Mouse (Mus musculus) limb, embryonic 14.5 days (tissue): ENCODE measurements at regions not wholly inside any gene's neighbourhood (a gene's known extent, or its start where the extent isn't known, plus 50 kb on each side); places are given as distances from the start of the nearest gene placed in this dataset.

Source experiments
- ATAC-seq: fragments of 200-750 bp; cut with Nextera tagmentation; 2 replicates; pipeline ENCODE4 v1.8.0; 2017; ENCODE audit warnings: low read depth, moderate number of reproducible peaks, moderate TSS enrichment; ENCODE audit not compliant: low FRiP score
- DNase-seq: peaks from one replicate; pipeline ENCODE4 v3.0.0-alpha.2; 2015; ENCODE audit warnings: low spot score
- H3K27ac ChIP-seq: fragments of 300-500 bp; sonication (generic); replicated peaks from 2 replicates; pipeline ENCODE4 v1.5.1; 2014; ENCODE audit warnings: low read depth, mild to moderate bottlenecking, low read length, moderate library complexity, mixed read lengths
- H3K27me3 ChIP-seq: fragments of 300-500 bp; sonication (generic); 2 replicates; pipeline ENCODE4 v1.6.1; 2014; ENCODE audit warnings: low read length, mixed read lengths; ENCODE audit not compliant: control insufficient read depth, insufficient read depth
- H3K36me3 ChIP-seq: fragments of 300-500 bp; sonication (generic); 2 replicates; pipeline ENCODE4 v1.6.1; 2014; ENCODE audit warnings: mild to moderate bottlenecking, low read length, moderate library complexity, mixed read lengths; ENCODE audit not compliant: control insufficient read depth, insufficient read depth
- H3K4me1 ChIP-seq: fragments of 300-500 bp; sonication (generic); 2 replicates; pipeline ENCODE4 v1.6.1; 2014; ENCODE audit warnings: antibody characterized with exemption, low read length, mixed read lengths; ENCODE audit not compliant: control insufficient read depth, insufficient read depth
- H3K4me2 ChIP-seq: fragments of 300-500 bp; sonication (generic); replicated peaks from 2 replicates; pipeline ENCODE4 v1.6.1; 2014; ENCODE audit warnings: low read depth, mild to moderate bottlenecking, low read length, moderate library complexity; ENCODE audit not compliant: severe bottlenecking
- H3K4me3 ChIP-seq: fragments of 300-500 bp; sonication (generic); replicated peaks from 2 replicates; pipeline ENCODE4 v1.5.1; 2014; ENCODE audit warnings: low read length
- H3K9ac ChIP-seq: fragments of 300-500 bp; sonication (generic); 2 replicates; pipeline ENCODE4 v1.6.1; 2014; ENCODE audit warnings: mild to moderate bottlenecking, low read depth, low read length, moderate library complexity; ENCODE audit not compliant: severe bottlenecking
- H3K9me3 ChIP-seq: fragments of 300-500 bp; sonication (generic); 2 replicates; pipeline ENCODE4 v1.6.1; 2016; ENCODE audit warnings: low read length; ENCODE audit not compliant: control insufficient read depth
- POLR2A ChIP-seq: fragments of 200-500 bp; IDR thresholded peaks from 2 replicates; pipeline ENCODE4 v1.8.0; 2012; ENCODE audit warnings: inconsistent platforms, mild to moderate bottlenecking, moderate library complexity, borderline replicate concordance; ENCODE audit not compliant: insufficient read depth, insufficient read length; ENCODE audit errors: extremely low read depth
- WGBS: fragments of 180-500 bp; shearing (Covaris S2); extraction: QIAGEN DNeasy Blood & Tissue Kit; methylation state at CpG from one replicate; pipeline ENCODE4 v1.1.7; 2014; 5-methylcytosine and 5-hydroxymethylcytosine counted together

DNA sequence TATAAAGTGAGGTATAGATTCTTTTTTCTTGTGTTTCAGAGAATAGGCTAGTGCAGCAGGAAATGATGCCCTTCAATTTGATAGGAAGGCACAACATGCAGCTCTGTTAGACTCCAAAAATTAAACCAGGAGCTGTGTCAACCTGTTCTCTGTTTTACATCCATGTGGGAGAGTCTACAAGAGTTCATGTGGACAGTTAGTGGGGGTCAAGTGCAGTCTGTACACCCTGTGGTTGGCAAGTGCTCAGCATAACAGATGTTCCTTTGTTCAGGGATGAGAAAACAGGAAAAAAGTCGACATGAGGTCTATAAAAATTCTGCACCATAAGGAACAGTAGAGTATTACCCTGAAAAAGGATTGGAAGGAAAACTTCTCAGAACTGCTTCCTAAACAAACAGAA lies 512.3 kb downstream of the Sis start:
- no peak overlapping the region for H3K4me2 ChIP-seq
- no peaks in the 10 kb centered on the region for H3K9me3 ChIP-seq
- no peaks in the 10 kb centered on the region for H3K27me3 ChIP-seq
- H3K27ac ChIP-seq, result no peak overlapping the region
- H3K36me3 ChIP-seq, result no peaks in the 10 kb centered on the region
- no peak overlapping the region for H3K4me3 ChIP-seq
- no peaks in the 10 kb centered on the region for H3K4me1 ChIP-seq
- ATAC-seq, result peak; percentile 23; the same call in 1 of the 2 replicates
- TF ChIP-seq POLR2A, result no peak
- 8% methylated on average over 1 of the region's 1 CpGs for WGBS
- DNase-seq, result no peak
- H3K9ac ChIP-seq, result no peak overlapping the region
